16 mouse cellular contexts compared by ENCODE assay signal in genomic region chr1:138174143-138174542, GRCm38 (mm10). TPM values are rescaled to one million over a fixed set of nuclear protein-coding genes. Genes with fewer than 3 reads are reported as not detected.
DNase-seq lines count a peak whose midpoint lies in the region; ATAC-seq and TF ChIP-seq lines count a peak whose summit lies in the region.
"Had no signal": no experiment of that assay in that cellular context is flagged by ENCODE, and none has a peak within 500 bp of the region (broad histone marks: within the 10 kb centered on the region; RNA-seq: fewer than 3 reads in every experiment).

No protein-coding gene starts in this region.

- no peaks in the 10 kb centered on the region for H3K27me3 ChIP-seq in liver, adult 2 months (ENCODE audit: control insufficient read depth, insufficient read depth, low read length)
- H3K27me3 ChIP-seq in forebrain, embryonic 12.5 days: no peaks in the 10 kb centered on the region

- DNase-seq in liver, adult 2 months (ENCODE audit: extremely low read depth, low read depth, low spot score): no peak
- DNase-seq in liver: no peak
- DNase-seq in induced T-regulatory cell, adult 2 months (ENCODE audit: low read depth): peak; percentile 75
- DNase-seq in naive thymus-derived CD4-positive, alpha-beta T cell, adult 2 months (ENCODE audit: low read depth): peak; percentile 60
- no peak for DNase-seq in spleen, adult 12 weeks (ENCODE audit: low spot score)
- DNase-seq in retina, embryonic 14.5 days (ENCODE audit: low spot score): no peak
- DNase-seq: cerebellum, adult 9-10 months; heart, adult 18-20 months; heart, postnatal 36 days; lung, adult 2 months; right cerebral cortex, postnatal 4 days had no signal

- peak overlapping the region; percentile 51; the same call in 1 of the 2 replicates for H3K9ac ChIP-seq in liver, adult 2 months (ENCODE audit: low read depth, low read length)
- H3K9ac ChIP-seq in forebrain, embryonic 12.5 days: no peak overlapping the region

- H3K27ac ChIP-seq in liver, adult 2 months (replicated peaks; ENCODE audit: insufficient read depth, low read depth, low read length): no peak overlapping the region
- H3K27ac ChIP-seq in forebrain, embryonic 12.5 days: no peak overlapping the region
- H3K27ac ChIP-seq: embryonic facial prominence, embryonic 10.5 days had no signal

- H3K4me1 ChIP-seq in liver, adult 2 months (ENCODE audit: control insufficient read depth, insufficient read depth, low read length): no peaks in the 10 kb centered on the region
- H3K4me1 ChIP-seq in forebrain, embryonic 12.5 days: no peaks in the 10 kb centered on the region
- H3K4me1 ChIP-seq: embryonic facial prominence, embryonic 10.5 days had no signal

- TF ChIP-seq POLR2A in liver, adult 2 months (IDR thresholded peaks at IDR 0.05; ENCODE audit: extremely low read depth, insufficient read depth, low read length): no peak

- WGBS in liver, adult 2 months: 82% methylated on average over 4 of the region's 4 CpGs
- WGBS in forebrain, embryonic 12.5 days: 90% methylated on average over 4 of the region's 4 CpGs

- no peaks in the 10 kb centered on the region for H3K36me3 ChIP-seq in liver, adult 2 months (ENCODE audit: control insufficient read depth, insufficient read depth, low read length)
- H3K36me3 ChIP-seq in forebrain, embryonic 12.5 days (replicated peaks): no peaks in the 10 kb centered on the region
- H3K36me3 ChIP-seq: embryonic facial prominence, embryonic 10.5 days had no signal

- no peaks in the 10 kb centered on the region for H3K9me3 ChIP-seq in forebrain, embryonic 12.5 days
- H3K9me3 ChIP-seq: embryonic facial prominence, embryonic 10.5 days had no signal

- peak; percentile 10 for ATAC-seq in CD4-positive, CD25-positive, alpha-beta regulatory T cell, adult 4 months
- ATAC-seq in forebrain, embryonic 12.5 days (ENCODE audit: low FRiP score): no peak
- ATAC-seq: Patski had no signal

- TF ChIP-seq CTCF in liver, adult 2 months (IDR thresholded peaks at IDR 0.05; ENCODE audit: low read depth, low read length): no peak

- H3K4me2 ChIP-seq in forebrain, embryonic 12.5 days: no peak overlapping the region

- no peaks in the 10 kb centered on the region for H3K79me2 ChIP-seq in liver, adult 2 months (ENCODE audit: control insufficient read depth, insufficient read depth, low read length)

- H3K4me3 ChIP-seq in liver, adult 2 months (ENCODE audit: insufficient read depth, low read depth, low read length): peak overlapping the region; percentile 43
- H3K4me3 ChIP-seq in forebrain, embryonic 12.5 days (replicated peaks): no peak overlapping the region
- H3K4me3 ChIP-seq: embryonic facial prominence, embryonic 10.5 days; myocyte had no signal

RNA-seq across cellular contexts. Expression of gene Ptprc, which starts 1.4 kb away (rescaled TPM):
- total RNA-seq in liver, adult 2 months (2014; rRNA removed): 13.4 and 13.7 TPM in 2 replicates
- 1.8 and 3.4 TPM in 2 replicates for polyA plus RNA-seq in liver, adult 2 months (2012; rRNA removed)
- 1,000 to 10,000 TPM; 1,419 to 1,542 TPM for polyA plus RNA-seq in CD4-positive, CD25-positive, alpha-beta regulatory T cell, adult 4 months (2017; shearing (Covaris generic))
- polyA plus RNA-seq in forebrain, embryonic 12.5 days (2016; fragmentation: Nextera tagmentation; extraction: Ambion mirVana): 0.82 and 1.1 TPM in 2 replicates
- polyA plus RNA-seq: myocyte had no signal

Comparison
In these comparisons a context has a peak if more than half of its experiments do, and no peak if none do; other contexts are left out.
1. DNase-seq: peak in induced T-regulatory cell, adult 2 months (single experiment) and naive thymus-derived CD4-positive, alpha-beta T cell, adult 2 months (single experiment); none in liver, adult 2 months (single experiment), liver (single experiment), spleen, adult 12 weeks (single experiment) and retina, embryonic 14.5 days (single experiment).
2. RNA of gene Ptprc, which starts 1.4 kb away (polyA plus RNA-seq): 1,419 to 1,542 TPM in CD4-positive, CD25-positive, alpha-beta regulatory T cell, adult 4 months; 1.8 to 3.4 TPM in liver, adult 2 months and 0.82 to 1.1 TPM in forebrain, embryonic 12.5 days; every median in the first group is over 100 times any median in the second.